Mouse (Mus musculus): ENCODE data around the gene Htra3. TPM values are rescaled to one million over a fixed set of nuclear protein-coding genes. Genes with fewer than 3 reads are reported as not detected.

The Htra3 gene
- total RNA-seq, 2 experiments from 2014 or later, result 37.4 to 46.7 TPM

DNA sequence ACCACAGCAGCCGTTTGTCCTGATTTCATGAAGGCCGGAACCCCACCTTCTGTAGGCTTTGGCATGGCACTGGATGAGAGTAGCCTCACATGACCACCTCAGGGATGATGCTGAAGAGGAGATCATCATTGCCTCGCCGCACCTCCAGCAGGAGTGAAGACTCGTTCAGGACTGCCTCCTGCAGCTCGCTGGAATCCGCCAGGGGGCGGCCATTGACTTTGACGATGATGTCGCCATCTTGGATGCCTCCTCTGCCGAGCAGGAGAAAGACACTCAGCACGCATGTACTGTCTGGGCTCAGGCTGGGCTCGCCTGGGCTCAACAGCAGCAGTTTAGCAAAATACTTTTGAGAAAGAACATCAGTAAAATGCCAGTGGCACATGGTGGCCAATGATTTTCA, 26.7 kb downstream of the Htra3 start:
- DNase-seq, result no peak

DNA sequence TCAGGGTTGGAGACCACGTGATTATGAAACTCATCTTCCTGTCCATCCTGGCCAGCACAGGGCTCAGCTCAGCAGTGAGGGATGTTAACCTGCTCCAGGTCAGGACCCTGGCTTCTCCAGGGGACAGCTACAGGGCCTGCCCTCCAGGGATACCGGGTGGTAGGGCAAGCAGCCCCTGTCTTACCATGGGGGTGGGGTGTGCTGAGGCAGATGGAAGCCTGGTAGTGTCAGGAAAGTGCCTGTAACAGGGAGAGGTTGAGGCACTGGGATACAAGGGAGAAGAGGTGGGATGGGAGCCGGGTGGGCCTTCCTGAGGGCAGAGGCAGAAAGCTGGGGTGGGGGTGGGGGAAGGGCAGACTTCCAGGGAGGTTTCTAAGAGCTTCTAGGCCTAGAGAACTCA, 27.3 kb downstream of the Htra3 start:
- no peak for DNase-seq

DNA sequence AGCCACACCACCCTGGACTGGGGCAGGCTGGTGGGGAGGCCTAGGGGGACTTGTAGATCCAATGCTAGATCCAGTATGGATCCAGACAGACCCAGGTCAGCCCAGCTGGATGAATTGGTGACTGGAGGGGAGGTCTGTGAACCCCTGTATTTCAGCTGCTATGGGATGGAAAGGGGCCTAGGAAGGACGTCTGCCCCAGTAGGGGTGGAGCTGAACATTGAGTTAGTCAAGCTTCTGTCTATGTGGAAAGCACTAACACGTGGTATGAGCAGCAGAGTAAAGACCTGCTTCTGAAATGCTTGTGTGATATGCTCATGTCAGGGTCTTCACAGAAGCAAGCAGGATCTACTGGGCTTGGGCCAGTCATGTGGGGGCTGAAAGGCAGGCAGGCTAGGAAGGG, 31.4 kb downstream of the Htra3 start:
- no peak for DNase-seq

DNA sequence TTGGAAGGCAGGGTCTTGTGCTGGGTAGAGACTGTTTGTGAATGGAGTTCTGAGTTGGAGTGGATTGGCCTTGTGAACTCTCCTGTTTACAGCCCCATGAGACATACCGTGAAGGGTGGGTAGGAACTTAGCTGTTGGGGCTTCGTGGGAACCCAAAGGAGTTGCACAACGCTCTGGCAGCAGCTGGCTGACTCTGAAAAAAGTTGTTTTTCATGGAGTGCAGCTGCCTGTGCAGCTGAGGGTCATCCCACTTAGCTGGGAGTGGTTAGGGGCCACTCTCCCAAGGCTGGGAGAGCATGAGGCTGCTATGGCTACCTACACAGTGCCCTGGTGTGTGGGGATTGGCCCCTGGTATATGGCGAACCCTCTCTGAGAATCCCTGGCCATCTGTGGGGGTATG, 32.0 kb downstream of the Htra3 start:
- peak; percentile 82 for DNase-seq

DNA sequence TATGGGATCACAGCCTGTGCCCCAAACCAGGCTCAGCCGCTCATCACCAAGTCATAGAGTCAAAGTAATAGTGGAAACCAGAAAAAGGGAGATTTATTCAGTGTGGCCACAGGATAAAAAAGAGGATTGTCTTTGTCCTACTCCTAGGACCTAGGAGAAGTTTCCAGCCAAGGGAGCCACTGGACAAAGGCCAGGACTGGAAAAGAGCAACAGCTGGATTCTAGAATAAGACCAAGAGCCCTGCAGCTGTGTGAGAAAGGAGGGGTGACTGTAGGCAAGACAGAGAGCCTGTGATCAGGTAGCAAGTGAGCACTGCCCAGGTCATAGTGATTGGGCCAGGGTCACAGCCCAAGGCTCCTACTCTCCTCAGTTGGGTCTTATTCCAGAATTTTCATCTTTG, 32.7 kb downstream of the Htra3 start:
- no peak for DNase-seq

DNA sequence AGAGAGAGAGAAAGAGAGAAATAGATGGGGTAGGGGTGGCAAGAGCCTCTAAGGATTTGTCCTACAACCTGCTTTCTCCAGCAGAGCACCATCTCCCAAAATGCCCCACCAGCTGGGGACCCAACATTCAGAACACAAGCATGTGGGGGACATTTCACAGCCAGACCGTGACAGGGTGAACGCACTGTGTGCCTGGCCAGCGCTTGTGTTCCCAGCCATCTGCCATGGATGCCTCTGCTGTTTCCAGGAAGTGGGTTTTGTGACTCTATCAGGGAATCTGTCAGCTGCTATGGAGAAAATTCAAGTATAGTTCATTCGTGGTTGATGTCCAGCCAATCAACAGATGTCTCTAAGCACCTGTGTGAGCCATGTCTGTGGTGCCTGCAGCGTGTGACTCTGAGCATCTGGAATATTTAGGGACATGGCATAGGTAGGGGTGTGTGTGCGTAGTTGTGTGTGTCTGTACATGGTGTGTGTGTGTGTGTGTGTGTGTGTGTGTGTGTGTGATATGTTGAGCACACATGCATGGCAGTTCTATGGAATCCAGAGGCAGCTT, 33.6 kb downstream of the Htra3 start:
- DNase-seq, result no peak

DNA sequence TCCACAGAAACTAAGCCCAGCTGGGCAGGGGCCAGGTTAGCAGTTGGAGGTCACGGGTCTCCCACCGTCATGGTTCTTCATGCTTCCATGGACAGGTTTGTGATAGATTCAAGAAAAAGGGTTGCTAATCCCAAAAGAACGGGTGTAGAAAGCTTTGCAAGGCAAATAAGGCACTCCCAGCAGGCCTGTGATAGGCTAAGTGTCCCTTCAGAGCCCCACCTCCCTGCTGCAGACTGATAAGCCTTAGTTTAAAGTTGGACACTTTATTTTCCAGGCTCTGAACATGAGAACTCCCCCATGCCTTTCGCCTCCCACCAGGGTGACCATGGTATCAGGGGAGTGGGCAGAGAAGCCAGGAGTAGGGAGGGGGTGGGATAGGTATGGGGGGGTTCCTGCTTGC, 35.5 kb downstream of the Htra3 start:
- DNase-seq, result no peak

DNA sequence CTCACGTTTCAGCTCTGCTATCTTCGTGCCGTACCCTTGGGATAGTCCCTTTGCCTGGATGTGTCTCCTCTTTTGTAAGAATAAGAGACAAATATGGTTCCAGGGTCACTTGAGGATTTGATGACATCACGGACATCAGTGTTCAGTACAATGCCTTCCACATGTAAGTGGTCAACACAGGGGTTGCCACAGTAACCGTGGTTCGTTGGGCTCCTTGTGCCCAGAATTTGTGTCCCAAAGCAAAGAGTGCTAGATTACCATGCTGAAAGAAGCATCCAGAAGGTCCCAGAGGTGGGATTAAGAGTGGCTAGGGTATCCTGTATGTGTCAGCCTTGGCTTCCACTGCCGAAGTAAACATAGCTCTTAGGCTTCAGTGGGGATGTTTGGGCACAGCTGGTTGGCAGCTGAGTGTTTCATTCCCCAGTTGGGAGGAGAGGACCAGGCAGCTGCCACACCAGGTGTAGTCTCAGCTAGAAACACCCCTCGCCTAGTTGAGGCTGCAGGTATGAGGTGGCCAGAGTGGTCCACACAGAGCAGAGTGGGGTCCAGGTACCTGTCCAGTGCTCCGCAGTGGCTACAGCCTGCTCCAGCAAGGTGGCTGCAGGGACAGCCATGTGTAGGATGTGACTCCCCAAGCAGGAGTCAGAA, 36.1 kb downstream of the Htra3 start:
- DNase-seq, result no peak

DNA sequence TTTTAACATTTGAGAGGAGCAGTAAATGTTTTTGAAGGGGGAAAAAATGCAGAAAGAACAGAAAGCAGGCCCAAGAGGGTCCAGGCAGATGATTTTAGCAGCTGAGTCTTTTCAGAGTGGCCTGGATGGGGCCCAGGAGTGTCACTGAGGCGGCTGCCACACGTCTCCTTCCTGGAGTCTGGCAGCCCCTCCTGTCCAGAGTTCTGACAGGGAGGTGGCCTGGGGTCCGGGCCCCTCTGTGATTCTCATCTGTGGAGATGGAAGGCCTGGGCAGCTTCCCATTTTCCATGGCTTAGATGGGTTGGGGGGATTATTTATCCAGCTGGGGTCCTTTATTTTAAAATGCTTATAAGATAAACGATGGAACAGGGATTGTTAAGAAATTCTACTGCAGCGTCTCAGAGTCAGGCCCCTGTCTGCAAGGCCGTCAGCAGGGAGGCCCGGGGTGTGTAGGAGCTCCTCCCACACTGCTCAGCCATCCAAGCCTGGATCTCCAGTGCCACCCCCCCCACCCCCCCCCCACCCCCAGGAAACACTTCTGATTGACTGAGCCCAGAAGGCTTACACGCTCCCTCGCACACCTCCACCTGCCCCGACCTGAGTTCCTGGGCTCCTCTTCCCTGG, 37.5 kb downstream of the Htra3 start:
- peak; percentile 53 for DNase-seq

DNA sequence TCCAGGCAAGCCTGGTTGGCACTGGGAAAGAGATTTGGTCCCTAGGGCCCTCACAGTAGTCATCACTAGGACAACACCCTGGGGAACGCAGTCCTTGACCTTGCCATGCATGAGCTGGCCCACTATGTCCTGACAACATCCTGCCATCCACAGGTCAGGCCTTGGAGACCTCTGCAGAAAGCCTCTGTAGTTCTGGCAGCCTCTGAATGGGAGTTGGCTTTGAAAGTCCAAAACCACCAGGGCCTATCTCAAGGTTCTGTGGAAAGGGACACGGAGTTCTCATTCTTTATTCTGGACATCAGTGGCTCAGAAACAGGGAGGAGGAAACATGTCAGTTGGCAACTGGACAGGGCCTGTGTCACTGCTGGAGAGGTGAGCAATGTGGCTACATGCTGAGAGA, 43.6 kb downstream of the Htra3 start:
- peak; percentile 67 for DNase-seq

DNA sequence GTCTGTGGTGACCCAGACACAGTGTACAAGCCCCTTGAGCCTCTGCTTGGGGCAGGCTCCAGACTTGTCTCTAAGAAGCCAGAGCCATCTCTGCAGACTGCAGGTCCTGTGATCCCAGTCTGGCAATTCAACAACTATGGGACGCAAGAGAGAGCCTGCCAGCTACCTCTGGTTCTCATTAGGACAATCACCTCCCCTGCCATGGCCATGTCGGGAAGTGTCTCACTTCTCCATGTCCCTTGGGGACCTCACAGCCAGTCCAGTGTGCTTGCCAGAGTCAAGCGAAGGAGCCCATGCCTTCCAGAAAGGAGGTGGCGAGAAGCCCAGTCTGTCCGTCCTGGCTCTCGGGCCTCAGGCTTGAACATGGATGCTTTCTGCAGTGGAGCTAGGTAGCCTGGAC, 46.7 kb downstream of the Htra3 start:
- DNase-seq, result peak; percentile 70

DNA sequence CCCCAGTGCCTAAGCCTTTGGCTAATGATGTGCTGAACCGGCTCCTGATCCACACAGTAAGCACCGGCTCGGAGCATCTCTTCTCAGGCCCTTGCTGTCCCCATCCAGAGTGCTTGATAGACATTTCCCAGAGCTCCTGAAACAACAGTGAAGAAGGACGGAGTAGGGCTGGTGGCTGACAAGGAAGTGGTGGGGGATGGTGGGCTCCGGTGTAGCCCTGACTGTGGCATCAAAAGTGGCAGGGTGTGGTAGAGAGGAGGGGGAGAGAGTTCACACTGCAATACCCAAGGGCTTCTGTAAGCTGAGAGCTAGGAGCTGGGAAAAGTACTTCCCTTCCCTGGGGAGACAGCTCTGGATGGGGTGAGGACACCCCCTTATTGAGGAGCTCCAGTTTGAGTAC, 47.8 kb downstream of the Htra3 start:
- DNase-seq, result no peak

DNA sequence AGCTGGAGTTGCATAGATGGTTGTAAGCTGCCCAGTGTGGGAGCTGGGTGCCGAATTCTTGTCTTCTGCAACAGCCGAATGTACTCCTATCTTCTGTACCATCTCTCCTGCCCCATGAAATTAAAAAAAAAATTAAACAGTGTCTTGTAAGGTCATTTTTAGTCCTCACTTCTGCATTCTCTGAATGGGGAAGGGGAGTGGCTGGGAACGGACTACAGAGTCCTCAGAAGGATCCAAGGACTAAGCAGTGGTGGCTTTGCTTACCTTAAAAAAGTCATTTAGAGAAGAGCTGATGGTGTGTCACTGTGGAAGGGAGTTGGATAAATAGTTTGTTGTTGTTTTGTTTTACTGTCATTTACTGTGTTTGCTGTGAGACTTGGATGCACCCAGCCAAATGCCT, 48.4 kb downstream of the Htra3 start:
- no peak for DNase-seq

DNA sequence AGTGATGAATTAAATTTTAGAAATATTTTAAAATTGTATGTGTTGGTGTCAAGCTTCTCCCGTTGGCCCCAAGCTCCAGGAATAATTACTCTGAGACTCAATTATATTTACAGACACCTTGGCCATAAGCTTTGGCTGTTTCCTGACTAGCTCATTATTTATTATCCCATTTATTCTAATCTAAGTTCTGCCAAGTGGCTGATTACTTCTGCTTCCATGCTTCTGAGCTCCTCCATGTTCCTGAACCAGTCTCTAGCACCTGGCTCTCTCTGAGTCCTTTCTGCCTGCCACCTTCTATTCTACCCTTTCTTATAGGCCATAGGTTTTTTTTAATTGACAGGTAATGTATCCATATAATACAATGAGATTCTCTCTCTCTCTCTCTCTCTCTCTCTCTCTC, 48.9 kb downstream of the Htra3 start:
- no peak for DNase-seq

DNA sequence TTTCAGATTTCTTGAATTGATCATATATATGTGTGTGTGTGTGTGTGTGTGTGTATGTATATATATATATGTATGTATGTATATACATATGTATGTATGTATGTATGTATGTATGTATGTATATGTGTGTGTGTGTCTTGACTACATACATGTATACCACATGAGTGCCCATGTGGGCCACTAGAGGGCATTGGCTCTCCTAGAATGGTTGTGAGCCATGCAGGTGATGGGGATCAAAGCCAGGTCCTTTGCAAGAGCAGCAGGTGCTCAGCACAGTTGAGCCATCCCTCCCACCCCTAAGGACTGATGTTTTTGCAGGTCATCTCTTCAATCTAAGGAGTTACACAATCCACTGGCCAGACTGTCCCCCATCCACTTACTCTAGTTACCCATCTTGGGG, 50.2 kb downstream of the Htra3 start:
- no peak for DNase-seq

DNA sequence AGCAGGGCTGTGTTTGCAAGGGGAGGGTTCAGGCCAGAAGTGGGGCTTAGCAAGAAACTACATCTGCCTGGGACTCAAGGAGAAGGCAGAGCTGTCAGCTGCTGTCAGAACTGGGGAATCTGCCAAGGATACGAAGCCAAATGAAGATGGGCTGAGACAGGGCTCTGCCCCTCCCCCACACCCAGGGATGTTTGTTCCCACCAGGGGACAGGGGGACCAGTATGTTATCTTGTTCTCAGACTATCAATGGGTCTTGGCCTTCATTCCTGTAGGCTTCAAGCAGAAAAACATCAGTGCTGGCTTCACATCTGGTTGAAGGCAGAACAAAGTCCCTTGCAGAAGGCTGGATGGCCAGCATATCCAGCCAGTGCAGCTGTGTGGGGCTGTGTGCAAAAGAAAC, 50.9 kb downstream of the Htra3 start:
- peak; percentile 87 for DNase-seq

DNA sequence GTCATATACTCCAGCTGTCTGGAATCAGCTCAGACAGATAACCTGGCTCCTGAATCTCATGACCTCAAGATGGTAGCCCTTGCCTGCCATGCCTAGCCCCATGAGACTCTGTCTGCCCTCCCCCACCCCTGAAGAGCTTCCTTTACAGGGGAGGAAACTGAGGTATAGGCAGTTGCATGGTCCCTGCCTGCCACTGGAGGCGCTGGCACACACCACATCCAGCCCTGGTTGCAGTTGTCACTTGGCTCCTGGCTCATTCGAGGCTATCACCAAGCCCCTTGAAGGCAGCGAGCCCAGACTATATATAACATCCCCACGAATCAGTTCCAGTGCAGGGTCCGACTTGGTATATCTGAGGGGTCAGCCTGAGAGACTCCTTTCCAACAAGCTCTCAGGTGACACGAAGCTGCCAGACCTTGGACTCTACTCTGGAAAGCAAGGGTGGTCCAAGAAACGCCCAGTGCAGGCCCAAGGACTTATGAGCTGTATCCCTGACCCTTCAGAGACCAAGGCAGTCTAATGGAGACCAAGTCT, 52.2 kb downstream of the Htra3 start:
- DNase-seq, result no peak

DNA sequence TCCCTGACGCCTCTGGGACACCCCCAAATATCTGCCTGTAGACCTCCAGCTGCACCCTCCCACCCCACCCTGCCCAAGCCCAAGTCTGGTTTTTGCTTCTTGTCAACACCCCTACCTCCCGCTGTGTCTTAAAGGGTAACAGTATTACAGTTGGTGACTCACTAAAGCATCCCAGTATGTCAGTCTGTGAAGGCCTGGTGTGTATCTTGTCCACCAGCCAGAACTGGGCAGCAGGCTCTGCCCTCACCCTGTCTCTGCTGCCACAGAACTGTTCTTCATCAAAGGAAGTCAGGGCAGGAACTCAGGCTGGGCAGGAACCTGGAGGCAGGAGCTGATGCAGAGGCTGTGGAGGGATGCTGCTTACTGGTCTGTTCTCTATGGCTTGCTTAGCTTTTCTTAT, 53.2 kb downstream of the Htra3 start:
- DNase-seq, result no peak

DNA sequence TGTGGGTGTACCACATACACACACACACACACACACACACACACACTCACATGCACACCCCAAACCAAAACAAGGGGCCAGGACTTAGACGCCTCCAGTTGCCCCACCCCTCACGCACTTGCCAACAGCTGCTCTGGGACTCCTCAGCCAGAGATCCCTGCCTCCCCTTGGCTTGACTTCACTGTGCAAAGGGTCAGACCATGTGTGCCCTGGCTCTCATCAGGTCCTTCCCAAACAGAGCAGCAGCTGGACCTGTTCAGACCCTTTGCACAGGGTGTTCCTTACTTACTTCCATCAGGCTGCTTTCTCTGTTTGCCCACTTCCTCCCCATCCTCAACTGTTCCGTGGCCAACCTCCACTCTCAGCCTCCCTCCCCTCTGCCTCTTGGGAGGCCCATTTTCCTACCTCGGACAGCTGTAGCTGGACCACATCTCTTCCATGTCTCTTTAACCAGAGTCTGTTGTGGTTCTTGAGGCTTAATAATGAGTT, 54.8 kb downstream of the Htra3 start:
- DNase-seq, result peak; percentile 93

DNA sequence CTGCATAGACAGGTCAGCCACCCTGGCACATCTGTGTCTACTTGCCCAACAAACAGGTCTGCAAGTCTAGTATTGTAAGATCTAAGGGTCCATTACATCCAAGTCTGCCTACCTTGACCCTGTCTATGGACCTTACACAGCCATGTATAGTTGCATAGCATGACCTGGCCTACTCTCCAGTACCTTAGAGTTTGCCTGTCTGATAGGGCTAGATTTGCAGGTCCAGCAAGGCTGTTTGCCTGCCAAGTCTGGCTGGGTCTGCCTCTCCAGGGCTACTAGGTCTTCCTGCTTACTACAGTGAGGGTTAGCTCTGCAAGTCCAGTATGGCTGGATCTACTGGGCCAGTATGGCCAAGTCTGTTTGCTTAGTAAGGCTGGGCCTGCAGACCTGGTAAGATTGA, 55.8 kb downstream of the Htra3 start:
- no peak for DNase-seq

DNA sequence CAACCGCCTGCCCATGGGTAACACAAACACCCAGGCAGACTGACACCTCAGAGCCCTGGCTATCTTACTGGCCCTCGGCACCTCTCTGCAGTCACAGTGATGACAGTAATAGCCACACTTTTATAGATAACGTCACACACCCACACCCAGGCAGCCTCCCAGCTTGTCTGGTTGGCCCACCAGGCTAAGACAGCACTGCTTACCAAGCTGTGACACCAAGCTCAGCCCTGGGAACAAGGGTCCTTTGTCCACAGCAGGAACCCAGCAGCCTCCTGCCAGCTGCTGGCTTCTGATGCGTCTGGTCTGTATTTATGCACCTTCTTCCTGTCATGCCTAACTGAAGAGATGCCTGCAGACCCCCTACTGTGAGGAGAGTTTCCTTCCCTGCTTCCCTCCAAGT, 58.5 kb downstream of the Htra3 start:
- no peak for DNase-seq

DNA sequence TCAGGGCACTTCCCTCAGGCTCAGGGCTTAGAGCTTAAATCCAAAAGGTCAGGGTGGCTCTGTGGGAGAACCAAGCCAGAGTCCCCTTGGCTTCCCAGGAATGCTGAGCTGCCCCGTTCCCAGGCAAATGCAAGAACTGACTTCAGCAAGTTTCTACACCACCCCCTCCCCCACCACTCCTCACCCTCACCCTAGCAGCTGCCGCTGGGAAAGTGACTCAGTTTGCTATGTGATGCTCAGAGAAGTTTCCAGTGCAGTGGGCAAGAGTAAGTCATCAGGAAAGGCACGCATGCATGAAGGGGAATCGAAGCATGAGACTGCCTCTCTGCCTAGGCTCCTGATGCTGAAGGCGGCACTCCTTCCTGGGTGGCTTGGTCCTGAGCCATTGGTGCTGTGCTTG, 62.6 kb downstream of the Htra3 start:
- no peak for DNase-seq

DNA sequence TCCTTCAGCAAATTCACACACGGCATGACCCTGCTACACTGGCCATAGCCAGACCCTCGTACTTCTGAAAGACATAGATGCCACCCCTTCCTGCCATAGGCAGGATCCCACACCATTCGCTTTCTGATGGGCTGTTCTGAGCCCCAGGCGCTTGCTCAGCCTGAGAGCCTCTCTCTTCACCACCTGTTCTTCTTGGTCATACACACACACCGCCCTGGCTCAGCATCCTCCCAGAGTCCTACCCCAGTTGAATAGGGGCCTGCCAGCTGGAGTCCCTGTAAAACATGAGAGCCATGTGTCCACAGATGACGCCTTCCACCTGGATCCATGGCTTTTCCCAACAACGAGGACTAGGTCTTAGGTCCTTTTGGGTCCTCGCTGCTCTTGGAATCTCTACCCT, 66.9 kb downstream of the Htra3 start:
- no peak for DNase-seq

DNA sequence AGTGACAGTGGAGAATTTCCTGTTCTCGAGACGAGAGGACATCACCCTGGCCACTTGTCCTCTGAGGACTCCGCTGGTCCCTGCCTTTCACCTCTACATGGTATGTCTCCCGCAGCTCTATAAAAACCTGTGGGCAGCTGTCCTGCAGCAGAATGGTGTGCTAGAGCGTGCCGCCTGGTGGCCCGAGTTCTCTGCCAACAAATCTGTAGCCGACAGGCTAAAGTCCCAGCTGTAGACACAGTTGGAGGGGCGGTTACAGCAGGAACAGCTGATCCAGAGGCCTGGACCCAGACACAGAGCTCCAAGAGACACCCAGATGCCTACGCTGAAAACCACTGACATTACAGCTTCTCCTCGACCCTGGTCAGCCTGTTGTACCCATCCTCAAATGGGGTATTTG, 67.7 kb downstream of the Htra3 start:
- DNase-seq, result peak; percentile 48

All from gastrocnemius, postnatal 25 days (tissue).